Mouse (Mus musculus) midbrain, postnatal 0 days (tissue): Measurements from ENCODE around the gene Akap5. TPM values are rescaled to one million over a fixed set of nuclear protein-coding genes. Genes with fewer than 3 reads are reported as not detected.

Source experiments
- ATAC-seq: fragments of 200-750 bp; cut with Nextera tagmentation; 2 replicates; pipeline ENCODE4 v1.8.0; 2017; ENCODE audit warnings: moderate number of reproducible peaks, mild to moderate bottlenecking, moderate TSS enrichment, moderate library complexity; ENCODE audit not compliant: low FRiP score
- DNase-seq: peaks from one replicate; pipeline ENCODE4 v3.0.0-alpha.2; 2015; ENCODE audit warnings: low spot score
- H3K27ac ChIP-seq: fragments of 300-500 bp; sonication (generic); 2 replicates; pipeline ENCODE4 v1.5.1; 2014; ENCODE audit warnings: low read depth, mild to moderate bottlenecking, low read length, mixed read lengths
- H3K27me3 ChIP-seq: fragments of 300-500 bp; sonication (generic); 2 replicates; pipeline ENCODE4 v1.6.1; 2014; ENCODE audit warnings: low read length, control low read depth, mixed read lengths; ENCODE audit not compliant: insufficient read depth
- H3K36me3 ChIP-seq: fragments of 300-500 bp; sonication (generic); 2 replicates; pipeline ENCODE4 v1.6.1; 2014; ENCODE audit warnings: low read length, control low read depth, mixed read lengths; ENCODE audit not compliant: insufficient read depth
- H3K4me1 ChIP-seq: fragments of 300-500 bp; sonication (generic); 2 replicates; pipeline ENCODE4 v1.6.1; 2014; ENCODE audit warnings: mild to moderate bottlenecking, control low read depth, antibody characterized with exemption, low read length, mixed read lengths; ENCODE audit not compliant: insufficient read depth
- H3K4me2 ChIP-seq: fragments of 300-500 bp; sonication (generic); 2 replicates; pipeline ENCODE4 v1.6.1; 2014; ENCODE audit warnings: low read depth, mild to moderate bottlenecking, low read length, mixed read lengths; ENCODE audit not compliant: poor library complexity, severe bottlenecking
- H3K4me3 ChIP-seq: fragments of 300-500 bp; sonication (generic); 2 replicates; pipeline ENCODE4 v1.5.1; 2014; ENCODE audit warnings: low read depth, mild to moderate bottlenecking, low read length, moderate library complexity
- H3K9ac ChIP-seq: fragments of 300-500 bp; sonication (generic); replicated peaks from 2 replicates; pipeline ENCODE4 v1.6.1; 2014; ENCODE audit warnings: mild to moderate bottlenecking, low read length, moderate library complexity, mixed read lengths; ENCODE audit not compliant: poor library complexity, severe bottlenecking
- H3K9me3 ChIP-seq: fragments of 300-500 bp; sonication (generic); 2 replicates; pipeline ENCODE4 v1.6.1; 2016; ENCODE audit warnings: low read length, control low read depth
- CTCF ChIP-seq: IDR thresholded peaks from 2 replicates; pipeline ENCODE4 v1.5.1; 2016; ENCODE audit warnings: antibody characterized with exemption, mild to moderate bottlenecking
- WGBS: fragments of 180-500 bp; shearing (Covaris S2); extraction: QIAGEN DNeasy Blood & Tissue Kit; methylation state at CpG from one replicate; pipeline ENCODE4 v1.1.7; 2014; 5-methylcytosine and 5-hydroxymethylcytosine counted together
- polyA plus RNA-seq: library from polyadenylated mRNA; unstranded; fragments of >200 nt; fragmentation: Nextera tagmentation; extraction: Ambion mirVana; gene quantifications from 2 replicates; pipeline ENCODE4 v1.2.1, GENCODE M21; 2015
- total RNA-seq: library from RNA; depleted of rRNA; stranded (reverse); fragments of >200 nt; gene quantifications from 2 replicates; pipeline ENCODE4 v1.2.3, GENCODE M21; 2014

Gene Akap5
- total and polyA plus RNA-seq, 2 experiments from 2014 or later: 10.7 to 17.2 TPM

DNA sequence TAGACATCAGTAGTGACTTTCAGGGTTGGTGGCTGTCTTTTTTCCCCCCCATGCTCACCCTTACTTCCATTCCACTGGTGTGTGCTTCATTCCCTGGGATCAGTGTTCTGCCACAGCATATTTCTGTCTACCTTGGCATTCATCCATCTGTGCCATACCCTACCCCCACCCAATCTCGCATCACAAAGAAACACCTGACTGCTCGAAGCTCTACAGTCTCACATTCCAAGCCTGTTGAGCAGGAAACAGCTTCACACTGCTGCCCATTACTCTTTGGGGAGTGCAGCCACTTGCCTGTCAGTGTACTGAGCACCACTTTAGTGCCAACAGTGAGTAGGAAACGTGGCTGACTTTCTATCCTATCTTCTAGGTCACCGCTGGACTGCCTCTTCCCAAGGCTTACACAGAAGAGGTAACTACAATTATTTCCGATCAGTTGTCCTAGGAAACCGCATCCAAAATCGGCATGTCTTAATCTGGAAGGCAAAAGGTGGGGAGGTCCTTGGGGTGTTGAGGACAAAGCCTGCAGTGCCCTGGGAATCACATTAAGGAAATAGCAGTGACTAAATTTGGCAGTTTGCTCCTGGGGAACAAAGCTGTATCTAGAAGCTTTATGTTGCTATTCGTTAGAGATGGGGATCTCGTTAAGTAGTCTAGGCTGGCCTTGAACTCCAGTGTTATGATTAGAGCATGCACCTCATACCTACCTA is 17.7 kb upstream of the Akap5 start:
- Histone ChIP-seq H3K27ac (no peak overlapping the region), H3K4me3 (no peak overlapping the region), H3K9me3 (no peaks in the 10 kb centered on the region), H3K27me3 (no peaks in the 10 kb centered on the region), H3K36me3 (peaks cover 16% of the 10 kb centered on the region), H3K4me2 (no peak overlapping the region), H3K4me1 (no peaks in the 10 kb centered on the region), H3K9ac (no peak overlapping the region)
- DNase-seq (no peak), ATAC-seq (no peak)
- 69% methylated on average over 9 of the region's 9 CpGs for WGBS
- TF ChIP-seq CTCF: no peak

DNA sequence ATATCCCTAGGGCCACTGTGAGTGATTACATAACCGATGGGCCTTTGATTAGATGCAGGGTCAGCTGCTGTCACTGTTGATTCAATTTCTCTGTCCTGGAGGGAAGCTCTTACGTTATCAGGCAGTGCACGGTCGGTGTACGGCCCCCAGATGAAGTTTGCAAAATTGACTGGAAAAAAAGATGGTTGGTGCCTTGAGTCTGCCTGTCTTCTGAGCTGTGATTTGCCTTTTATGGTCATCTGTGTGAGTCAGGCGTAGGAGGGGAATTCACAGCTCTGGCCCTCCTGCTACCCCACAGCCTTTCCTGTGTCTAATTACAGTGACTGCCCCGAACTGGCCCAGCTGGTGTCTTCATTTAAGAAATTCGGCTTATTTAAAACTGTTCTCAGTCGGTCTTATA is 16.7 kb upstream of the Akap5 start:
- H3K9me3 ChIP-seq: no peaks in the 10 kb centered on the region
- TF ChIP-seq CTCF: no peak
- no peak overlapping the region for H3K27ac ChIP-seq
- H3K9ac ChIP-seq: no peak overlapping the region
- no peaks in the 10 kb centered on the region for H3K27me3 ChIP-seq
- peaks cover 19% of the 10 kb centered on the region for H3K36me3 ChIP-seq
- 45% methylated on average over 9 of the region's 9 CpGs for WGBS
- H3K4me1 ChIP-seq: no peaks in the 10 kb centered on the region
- no peak overlapping the region for H3K4me2 ChIP-seq
- DNase-seq (no peak), ATAC-seq (no peak)
- H3K4me3 ChIP-seq: no peak overlapping the region

DNA sequence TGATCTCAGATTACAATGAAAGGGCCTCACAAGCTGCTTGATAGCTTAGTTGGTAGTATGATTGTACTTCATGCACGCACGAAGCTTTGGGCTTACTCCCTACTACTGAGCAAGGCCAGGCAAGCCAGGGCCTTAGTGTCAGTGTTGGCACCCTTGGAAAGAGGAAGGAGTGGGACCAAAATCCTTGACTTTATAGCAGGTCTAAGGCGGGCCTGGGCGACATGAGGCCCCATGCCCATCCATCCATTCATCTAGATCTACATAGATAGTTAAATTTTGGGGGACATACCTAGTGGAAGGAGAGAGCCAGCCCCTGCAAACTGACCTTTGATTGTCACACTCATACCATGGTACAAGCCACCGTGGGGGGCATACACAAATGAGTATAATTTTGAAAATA is 16.3 kb upstream of the Akap5 start:
- Histone ChIP-seq H3K27ac (no peak overlapping the region), H3K4me2 (no peak overlapping the region), H3K4me3 (no peak overlapping the region), H3K4me1 (no peaks in the 10 kb centered on the region), H3K9ac (no peak overlapping the region), H3K27me3 (no peaks in the 10 kb centered on the region), H3K9me3 (no peaks in the 10 kb centered on the region), H3K36me3 (peaks cover 19% of the 10 kb centered on the region)
- 86% methylated on average over 5 of the region's 5 CpGs for WGBS
- no peak for DNase-seq
- TF ChIP-seq CTCF: no peak
- no peak for ATAC-seq

DNA sequence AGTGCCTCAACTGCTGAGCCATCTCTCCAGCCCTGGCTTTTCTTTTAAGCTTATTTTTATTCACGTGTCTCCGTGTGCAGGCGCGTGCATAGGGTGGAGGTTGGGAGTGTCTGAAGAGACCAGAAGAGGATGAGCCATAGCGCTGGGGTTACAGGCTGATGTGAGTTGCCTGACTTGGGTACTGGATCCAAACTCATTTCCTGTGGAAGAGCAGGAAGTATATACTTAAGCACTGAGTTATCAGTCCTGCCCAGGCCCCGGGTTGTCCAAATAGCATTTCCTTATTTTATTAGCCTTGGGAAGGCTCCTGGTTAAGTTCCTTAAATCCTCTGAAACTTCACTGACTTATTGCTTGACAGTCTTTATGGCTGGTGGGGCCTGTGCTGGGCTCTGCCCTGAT is 14.7 kb upstream of the Akap5 start:
- Histone ChIP-seq H3K27ac (no peak overlapping the region), H3K4me2 (no peak overlapping the region), H3K36me3 (peaks cover 29% of the 10 kb centered on the region), H3K9me3 (no peaks in the 10 kb centered on the region), H3K27me3 (no peaks in the 10 kb centered on the region), H3K9ac (no peak overlapping the region), H3K4me1 (no peaks in the 10 kb centered on the region), H3K4me3 (no peak overlapping the region)
- DNase-seq: no peak
- WGBS: 89% methylated on average over 6 of the region's 6 CpGs
- no peak for TF ChIP-seq CTCF
- no peak for ATAC-seq

DNA sequence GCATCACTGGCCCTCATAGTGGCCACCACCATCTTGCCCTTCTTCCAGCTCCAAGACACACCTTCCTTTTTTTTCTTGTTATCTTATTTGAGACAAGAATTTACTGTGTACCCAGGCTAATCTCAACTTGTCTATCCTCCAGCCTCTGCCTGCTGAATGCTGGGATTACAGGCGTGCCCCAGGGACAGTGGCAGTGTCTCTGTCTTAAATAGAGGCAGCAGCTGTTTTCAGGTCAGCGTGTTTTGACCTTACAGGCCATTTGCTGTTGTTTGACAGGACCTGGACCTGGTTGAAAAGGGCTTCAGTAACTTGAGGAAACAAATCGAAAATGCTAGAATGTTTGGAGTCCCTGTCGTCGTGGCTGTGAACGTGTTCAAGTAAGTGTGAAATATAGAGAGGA is 14.1 kb upstream of the Akap5 start:
- ATAC-seq (no peak), DNase-seq (no peak)
- no peaks in the 10 kb centered on the region for H3K4me1 ChIP-seq
- TF ChIP-seq CTCF: no peak
- H3K36me3 ChIP-seq: peaks cover 34% of the 10 kb centered on the region
- H3K27ac ChIP-seq: no peak overlapping the region
- no peaks in the 10 kb centered on the region for H3K27me3 ChIP-seq
- WGBS: 84% methylated on average over 6 of the region's 6 CpGs
- no peak overlapping the region for H3K9ac ChIP-seq
- H3K4me2 ChIP-seq: no peak overlapping the region
- no peaks in the 10 kb centered on the region for H3K9me3 ChIP-seq
- H3K4me3 ChIP-seq: no peak overlapping the region

DNA sequence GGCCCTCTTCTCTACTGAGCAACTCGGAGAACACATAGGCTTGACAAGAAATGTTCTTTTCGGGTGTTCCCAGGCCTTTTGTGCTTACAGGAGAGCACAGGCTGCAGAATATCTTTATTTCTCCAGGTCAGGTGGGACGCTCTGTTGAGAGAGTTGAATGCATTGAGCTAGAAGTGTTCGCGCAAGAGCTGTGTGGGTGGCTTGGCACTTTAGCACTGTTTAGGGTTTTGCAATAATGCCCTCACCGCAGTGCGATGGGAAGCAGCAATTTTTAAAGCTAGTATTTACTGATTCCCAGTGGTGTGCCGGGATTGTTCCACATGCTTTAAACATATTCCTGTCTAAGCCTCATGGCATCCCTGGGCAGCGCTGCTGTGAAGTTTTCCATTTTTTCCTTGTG is 13.5 kb upstream of the Akap5 start:
- H3K27me3 ChIP-seq: no peaks in the 10 kb centered on the region
- H3K4me1 ChIP-seq: no peaks in the 10 kb centered on the region
- ATAC-seq: no peak
- H3K27ac ChIP-seq: no peak overlapping the region
- H3K9ac ChIP-seq: no peak overlapping the region
- no peak overlapping the region for H3K4me2 ChIP-seq
- WGBS: 94% methylated on average over 9 of the region's 9 CpGs
- H3K9me3 ChIP-seq: no peaks in the 10 kb centered on the region
- TF ChIP-seq CTCF: no peak
- no peak for DNase-seq
- H3K4me3 ChIP-seq: no peak overlapping the region
- H3K36me3 ChIP-seq: peaks cover 34% of the 10 kb centered on the region
